Mouse (Mus musculus) liver, embryonic 15.5 days (tissue): ENCODE data around the gene Trpm3. TPM values are rescaled to one million over a fixed set of nuclear protein-coding genes. Genes with fewer than 3 reads are reported as not detected.

Experiments
- ATAC-seq: fragments of 200-750 bp; cut with Nextera tagmentation; 2 replicates; pipeline ENCODE4 v1.8.0; 2017; ENCODE audit warnings: moderate number of reproducible peaks, mild to moderate bottlenecking, moderate library complexity; ENCODE audit not compliant: insufficient read depth
- H3K27ac ChIP-seq: fragments of 300-500 bp; sonication (generic); replicated peaks from 2 replicates; pipeline ENCODE4 v1.5.1; 2015; ENCODE audit warnings: mild to moderate bottlenecking, inconsistent platforms
- H3K27me3 ChIP-seq: fragments of 300-500 bp; sonication (generic); 2 replicates; pipeline ENCODE4 v1.6.1; 2015; ENCODE audit warnings: mild to moderate bottlenecking, inconsistent platforms
- H3K36me3 ChIP-seq: fragments of 300-500 bp; sonication (generic); replicated peaks from 2 replicates; pipeline ENCODE4 v1.6.1; 2015; ENCODE audit warnings: moderate library complexity, mild to moderate bottlenecking, inconsistent platforms
- H3K4me1 ChIP-seq: fragments of 300-500 bp; sonication (generic); replicated peaks from 2 replicates; pipeline ENCODE4 v1.6.1; 2015; ENCODE audit warnings: inconsistent platforms
- H3K4me2 ChIP-seq: fragments of 300-500 bp; sonication (generic); 2 replicates; pipeline ENCODE4 v1.6.1; 2015; ENCODE audit warnings: moderate library complexity, mild to moderate bottlenecking, inconsistent platforms
- H3K4me3 ChIP-seq: fragments of 300-500 bp; sonication (generic); replicated peaks from 2 replicates; pipeline ENCODE4 v1.5.1; 2015; ENCODE audit warnings: mild to moderate bottlenecking, inconsistent platforms
- H3K9ac ChIP-seq: fragments of 300-500 bp; sonication (generic); 2 replicates; pipeline ENCODE4 v1.6.1; 2015; ENCODE audit warnings: moderate library complexity, mild to moderate bottlenecking, inconsistent platforms
- H3K9me3 ChIP-seq: fragments of 300-500 bp; sonication (generic); replicated peaks from 2 replicates; pipeline ENCODE4 v1.6.1; 2016; ENCODE audit warnings: inconsistent platforms
- WGBS: fragments of 180-500 bp; shearing (Covaris S2); methylation state at CpG from one replicate; pipeline ENCODE4 v1.1.7; 2015; ENCODE audit warnings: mixed read lengths; ENCODE audit not compliant: insufficient replicate concordance; 5-methylcytosine and 5-hydroxymethylcytosine counted together
- polyA plus RNA-seq: library from polyadenylated mRNA; unstranded; fragments of >200 nt; fragmentation: Nextera tagmentation; extraction: Ambion mirVana; gene quantifications from 2 replicates; pipeline ENCODE4 v1.2.1, GENCODE M21; 2015

Gene Trpm3
- polyA plus RNA-seq, 1 experiment from 2014 or later = 0.03 TPM

- Histone ChIP-seq H3K4me1 (no peaks in the 10 kb centered on the region), H3K4me2 (no peak overlapping the region), H3K36me3 (no peaks in the 10 kb centered on the region), H3K9me3 (no peaks in the 10 kb centered on the region), H3K27ac (no peak overlapping the region), H3K9ac (no peak overlapping the region), H3K27me3 (no peaks in the 10 kb centered on the region), H3K4me3 (no peak overlapping the region)
- WGBS = 61% methylated on average over 14 of the region's 14 CpGs
- no peak for ATAC-seq
Observed at GRCm38 (mm10) chr19:22656466-22657215, 517.8 kb downstream of the Trpm3 start.

- Histone ChIP-seq H3K4me1 (no peaks in the 10 kb centered on the region), H3K9ac (no peak overlapping the region), H3K4me2 (no peak overlapping the region), H3K9me3 (no peaks in the 10 kb centered on the region), H3K27me3 (no peaks in the 10 kb centered on the region), H3K27ac (no peak overlapping the region), H3K36me3 (no peaks in the 10 kb centered on the region), H3K4me3 (no peak overlapping the region)
- no peak for ATAC-seq
- 46% methylated on average over 4 of the region's 4 CpGs for WGBS
Observed at GRCm38 (mm10) chr19:22657251-22657650, 518.4 kb downstream of the Trpm3 start.

- H3K4me3 ChIP-seq = no peak overlapping the region
- no peak overlapping the region for H3K27ac ChIP-seq
- no peaks in the 10 kb centered on the region for H3K27me3 ChIP-seq
- no peak for ATAC-seq
- H3K4me1 ChIP-seq = no peaks in the 10 kb centered on the region
- no peak overlapping the region for H3K9ac ChIP-seq
- no peaks in the 10 kb centered on the region for H3K36me3 ChIP-seq
- no peak overlapping the region for H3K4me2 ChIP-seq
- 55% methylated on average over 4 of the region's 4 CpGs for WGBS
- H3K9me3 ChIP-seq = no peaks in the 10 kb centered on the region
Observed at GRCm38 (mm10) chr19:22665401-22665800, 526.6 kb downstream of the Trpm3 start.

- Histone ChIP-seq H3K27ac (no peak overlapping the region), H3K27me3 (no peaks in the 10 kb centered on the region), H3K36me3 (no peaks in the 10 kb centered on the region), H3K9ac (no peak overlapping the region), H3K4me2 (no peak overlapping the region), H3K9me3 (no peaks in the 10 kb centered on the region), H3K4me3 (no peak overlapping the region), H3K4me1 (no peaks in the 10 kb centered on the region)
- no peak for ATAC-seq
- 66% methylated on average over 8 of the region's 8 CpGs for WGBS
Observed at GRCm38 (mm10) chr19:22670222-22670621, 531.4 kb downstream of the Trpm3 start.

DNA sequence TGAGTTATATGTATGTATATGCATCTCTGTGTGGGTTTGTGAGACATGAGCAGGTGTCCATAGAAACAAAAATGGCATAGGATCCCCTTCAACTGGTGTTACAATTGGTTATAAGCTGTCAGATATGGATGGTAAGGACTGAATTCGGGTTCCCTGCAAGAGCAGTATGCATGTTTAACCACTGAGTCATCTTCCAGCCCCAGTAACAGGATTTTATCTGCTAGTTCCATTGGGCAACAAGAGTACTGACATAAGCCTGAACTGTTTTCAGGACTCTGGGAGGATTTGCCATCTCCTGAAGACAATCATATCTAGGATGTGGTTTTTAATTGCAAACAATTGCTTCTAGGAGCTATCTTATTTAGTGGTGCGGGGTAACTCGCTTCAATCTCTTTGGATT lies 534.0 kb downstream of the Trpm3 start:
- no peak overlapping the region for H3K4me2 ChIP-seq
- no peak overlapping the region for H3K27ac ChIP-seq
- 62% methylated on average over 3 of the region's 3 CpGs for WGBS
- H3K9ac ChIP-seq = no peak overlapping the region
- H3K9me3 ChIP-seq = no peaks in the 10 kb centered on the region
- ATAC-seq = no peak
- H3K27me3 ChIP-seq = no peaks in the 10 kb centered on the region
- H3K36me3 ChIP-seq = no peaks in the 10 kb centered on the region
- no peaks in the 10 kb centered on the region for H3K4me1 ChIP-seq
- no peak overlapping the region for H3K4me3 ChIP-seq

- H3K4me3 ChIP-seq = no peak overlapping the region
- 67% methylated on average over 4 of the region's 4 CpGs for WGBS
Observed at GRCm38 (mm10) chr19:22676206-22676605, 537.4 kb downstream of the Trpm3 start.

DNA sequence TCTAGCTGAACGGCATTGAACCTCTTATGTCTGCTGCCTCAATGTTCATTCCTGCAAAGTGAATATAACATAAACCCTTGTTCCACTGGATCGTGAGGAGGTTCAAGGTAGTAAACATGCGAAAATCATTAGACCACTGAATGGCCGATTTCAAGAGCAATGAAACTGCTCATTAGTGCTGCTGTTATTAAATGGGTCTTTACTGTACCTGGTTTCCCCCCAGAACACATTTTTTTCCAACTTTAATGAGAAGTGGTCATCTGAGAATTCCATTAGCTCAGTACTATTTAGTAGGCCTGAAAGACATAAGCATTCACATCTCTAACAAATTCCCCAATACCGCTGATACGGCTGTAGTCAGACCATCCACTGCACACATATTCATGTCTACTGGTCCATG lies 543.4 kb downstream of the Trpm3 start:
- Histone ChIP-seq H3K36me3 (no peaks in the 10 kb centered on the region), H3K9me3 (no peaks in the 10 kb centered on the region), H3K27ac (no peak overlapping the region), H3K4me2 (no peak overlapping the region), H3K27me3 (no peaks in the 10 kb centered on the region), H3K4me1 (no peaks in the 10 kb centered on the region), H3K9ac (no peak overlapping the region), H3K4me3 (no peak overlapping the region)
- ATAC-seq = no peak
- 79% methylated on average over 6 of the region's 6 CpGs for WGBS

More at GRCm38 (mm10) chr19:22676206-22676605, 537.4 kb downstream of the Trpm3 start:
- H3K4me2 ChIP-seq = no peak overlapping the region
- no peaks in the 10 kb centered on the region for H3K36me3 ChIP-seq
- no peaks in the 10 kb centered on the region for H3K9me3 ChIP-seq
- no peak overlapping the region for H3K9ac ChIP-seq
- H3K27ac ChIP-seq = no peak overlapping the region
- no peak for ATAC-seq
- no peaks in the 10 kb centered on the region for H3K4me1 ChIP-seq
- H3K27me3 ChIP-seq = no peaks in the 10 kb centered on the region

DNA sequence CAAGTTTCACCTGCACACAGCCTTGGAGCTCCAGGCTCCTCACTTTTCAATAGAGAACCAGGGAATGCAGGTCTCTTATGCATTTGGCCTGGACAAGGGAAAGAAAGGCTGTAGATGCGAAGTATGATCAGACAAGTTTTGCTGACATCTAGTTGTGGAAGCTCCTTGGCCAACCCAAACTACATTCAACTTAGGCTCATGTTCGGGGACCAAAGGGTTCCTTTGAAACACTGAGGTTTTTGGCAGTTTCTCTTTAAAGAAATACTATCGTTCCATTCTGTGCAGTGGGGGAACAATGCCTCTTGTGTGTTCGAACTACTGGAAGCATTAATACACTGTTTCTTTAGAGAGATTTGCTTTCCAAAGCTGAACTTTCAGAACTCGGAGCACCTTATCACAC lies 553.1 kb downstream of the Trpm3 start:
- 55% methylated on average over 5 of the region's 5 CpGs for WGBS
- H3K9me3 ChIP-seq = no peaks in the 10 kb centered on the region
- H3K27me3 ChIP-seq = no peaks in the 10 kb centered on the region
- H3K36me3 ChIP-seq = no peaks in the 10 kb centered on the region
- H3K4me1 ChIP-seq = no peaks in the 10 kb centered on the region
- no peak for ATAC-seq
- no peak overlapping the region for H3K9ac ChIP-seq
- no peak overlapping the region for H3K4me2 ChIP-seq
- no peak overlapping the region for H3K4me3 ChIP-seq
- no peak overlapping the region for H3K27ac ChIP-seq

DNA sequence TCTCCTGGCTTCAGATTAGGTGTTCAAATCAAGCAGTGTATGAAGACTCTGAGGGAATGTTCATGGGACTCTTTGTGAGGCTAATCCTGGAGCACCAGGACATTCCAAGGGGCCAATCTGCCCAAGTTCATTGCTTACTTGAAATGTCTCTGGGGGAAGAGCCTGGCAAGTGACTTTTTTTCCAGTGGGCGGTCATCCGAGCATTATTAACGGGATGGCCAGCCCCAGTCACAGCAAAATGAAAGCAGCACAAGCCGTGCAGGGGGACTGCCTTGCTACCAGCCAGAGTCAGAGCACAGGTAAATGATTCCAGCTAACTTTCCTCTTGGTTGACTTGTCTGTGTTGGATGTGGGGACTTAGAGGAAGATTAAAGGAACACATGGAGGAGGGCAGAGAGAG lies 553.7 kb downstream of the Trpm3 start:
- Histone ChIP-seq H3K4me2 (no peak overlapping the region), H3K9me3 (no peaks in the 10 kb centered on the region), H3K36me3 (no peaks in the 10 kb centered on the region), H3K27me3 (no peaks in the 10 kb centered on the region), H3K4me1 (no peaks in the 10 kb centered on the region), H3K27ac (no peak overlapping the region), H3K4me3 (no peak overlapping the region), H3K9ac (no peak overlapping the region)
- 67% methylated on average over 4 of the region's 4 CpGs for WGBS
- no peak for ATAC-seq

- Histone ChIP-seq H3K9me3 (no peaks in the 10 kb centered on the region), H3K27me3 (no peaks in the 10 kb centered on the region), H3K4me1 (no peaks in the 10 kb centered on the region), H3K27ac (no peak overlapping the region), H3K9ac (no peak overlapping the region), H3K4me2 (no peak overlapping the region), H3K4me3 (no peak overlapping the region), H3K36me3 (no peaks in the 10 kb centered on the region)
- 55% methylated on average over 5 of the region's 5 CpGs for WGBS
- no peak for ATAC-seq
Observed at GRCm38 (mm10) chr19:22692956-22693355, 554.1 kb downstream of the Trpm3 start.

DNA sequence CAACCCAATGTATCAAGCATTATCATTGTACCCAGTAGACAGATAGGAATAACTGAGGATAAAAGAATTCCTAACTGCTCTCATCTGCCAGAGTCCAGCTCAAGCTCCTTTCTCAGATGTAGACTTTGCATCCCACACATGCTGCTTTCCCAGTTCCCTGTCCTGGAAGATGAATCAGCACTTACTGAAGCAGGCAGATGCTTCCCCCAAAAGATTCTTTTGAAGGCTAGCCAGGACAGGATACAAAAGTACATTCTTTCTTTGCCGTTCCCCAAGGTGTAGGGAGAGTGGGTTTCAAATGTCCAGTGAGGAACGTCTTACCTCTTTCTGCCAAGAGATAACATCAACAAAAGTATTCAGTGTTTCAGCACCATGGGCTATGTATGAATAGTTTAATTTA lies 556.6 kb downstream of the Trpm3 start:
- Histone ChIP-seq H3K4me3 (no peak overlapping the region), H3K36me3 (no peaks in the 10 kb centered on the region), H3K9me3 (no peaks in the 10 kb centered on the region), H3K9ac (no peak overlapping the region), H3K4me2 (no peak overlapping the region), H3K27me3 (no peaks in the 10 kb centered on the region), H3K27ac (no peak overlapping the region), H3K4me1 (no peaks in the 10 kb centered on the region)
- WGBS = 50% methylated on average over 2 of the region's 2 CpGs
- ATAC-seq = no peak

- H3K27me3 ChIP-seq = no peaks in the 10 kb centered on the region
- H3K4me1 ChIP-seq = no peaks in the 10 kb centered on the region
- H3K27ac ChIP-seq = no peak overlapping the region
- no peak overlapping the region for H3K4me2 ChIP-seq
- no peak overlapping the region for H3K9ac ChIP-seq
- H3K36me3 ChIP-seq = no peaks in the 10 kb centered on the region
- H3K9me3 ChIP-seq = no peaks in the 10 kb centered on the region
- no peak overlapping the region for H3K4me3 ChIP-seq
- 50% methylated on average over 4 of the region's 4 CpGs for WGBS
- ATAC-seq = no peak
Observed at GRCm38 (mm10) chr19:22698737-22699136, 559.9 kb downstream of the Trpm3 start.
